32 mouse cellular contexts compared by ENCODE assay signal in genomic region chr19:38356211-38356828, GRCm38 (mm10). TPM values are rescaled to one million over a fixed set of nuclear protein-coding genes. Genes with fewer than 3 reads are reported as not detected.
DNase-seq lines count a peak whose midpoint lies in the region; ATAC-seq lines count a peak whose summit lies in the region.
"Had no signal": no experiment of that assay in that cellular context is flagged by ENCODE, and none has a peak within 500 bp of the region (broad histone marks: within the 10 kb centered on the region; RNA-seq: fewer than 3 reads in every experiment).

No protein-coding gene starts in this region.

- 86% methylated on average over 8 of the region's 8 CpGs for WGBS in intestine, embryonic 14.5 days
- 74% methylated on average over 8 of the region's 8 CpGs for WGBS in intestine, embryonic 15.5 days
- WGBS in limb, embryonic 15.5 days = 34% methylated on average over 8 of the region's 8 CpGs
- 70% methylated on average over 8 of the region's 8 CpGs for WGBS in kidney, embryonic 16.5 days

- DNase-seq in intestine, embryonic 14.5 days (ENCODE audit: low spot score) = peak; percentile 41
- DNase-seq in MN1 (ENCODE audit: low spot score) = peak; percentile 5
- peak; percentile 40 for DNase-seq in fat pad, adult 2 months (ENCODE audit: extremely low read depth, low read depth, low spot score)
- DNase-seq in lung, postnatal 25 days (ENCODE audit: low spot score) = no peak
- DNase-seq: adrenal gland, adult 2 months; adrenal gland, postnatal 36 days; cerebellum, adult 18-20 months; cerebellum, postnatal 10 days; forebrain, postnatal 0 days; gastrocnemius, postnatal 10 days; heart, adult 18-20 months; heart, postnatal 14 days; kidney, adult 8-10 months; kidney, postnatal 10 days; layer of hippocampus, adult 9-11 months; lung, postnatal 36 days; thymus, adult 18-20 months; thymus, postnatal 25 days had no signal

- H3K27me3 ChIP-seq in intestine, embryonic 14.5 days (replicated peaks; ENCODE audit: control insufficient read depth, insufficient read depth, low read length) = no peaks in the 10 kb centered on the region
- H3K27me3 ChIP-seq in intestine, embryonic 15.5 days (replicated peaks) = no peaks in the 10 kb centered on the region
- H3K27me3 ChIP-seq in limb, embryonic 15.5 days = no peaks in the 10 kb centered on the region
- no peaks in the 10 kb centered on the region; the same call in 1 of the 2 replicates for H3K27me3 ChIP-seq in kidney, embryonic 16.5 days (ENCODE audit: insufficient read depth, low read length)
- H3K27me3 ChIP-seq: hindbrain, embryonic 15.5 days; lung, embryonic 15.5 days had no signal

- no peaks in the 10 kb centered on the region for H3K4me1 ChIP-seq in intestine, embryonic 14.5 days (replicated peaks; ENCODE audit: control insufficient read depth, insufficient read depth, low read length)
- 0 out of 2 replicates have a peak, but pooled peaks cover 3% of the 10 kb centered on the region for H3K4me1 ChIP-seq in intestine, embryonic 15.5 days (replicated peaks)
- peaks cover 17% of the 10 kb centered on the region for H3K4me1 ChIP-seq in limb, embryonic 15.5 days
- no peaks in the 10 kb centered on the region for H3K4me1 ChIP-seq in kidney, embryonic 16.5 days (ENCODE audit: insufficient read depth, low read length)
- H3K4me1 ChIP-seq: forebrain, embryonic 12.5 days; hindbrain, embryonic 10.5 days; lung, embryonic 15.5 days had no signal

- no peak overlapping the region for H3K27ac ChIP-seq in intestine, embryonic 14.5 days (ENCODE audit: low read depth)
- no peak overlapping the region for H3K27ac ChIP-seq in intestine, embryonic 15.5 days
- peak overlapping the region; percentile 52; the same call in 1 of the 2 replicates for H3K27ac ChIP-seq in limb, embryonic 15.5 days
- no peak overlapping the region for H3K27ac ChIP-seq in kidney, embryonic 16.5 days (ENCODE audit: low read length)
- H3K27ac ChIP-seq: forebrain, embryonic 12.5 days; hindbrain, embryonic 10.5 days; hindbrain, embryonic 15.5 days; lung, embryonic 15.5 days; stomach, postnatal 0 days had no signal

- H3K4me3 ChIP-seq in intestine, embryonic 14.5 days (ENCODE audit: low read depth, low read length) = no peak overlapping the region
- no peak overlapping the region for H3K4me3 ChIP-seq in intestine, embryonic 15.5 days (replicated peaks)
- no peak overlapping the region for H3K4me3 ChIP-seq in limb, embryonic 15.5 days
- H3K4me3 ChIP-seq in kidney, embryonic 16.5 days (ENCODE audit: low read length) = no peak overlapping the region
- H3K4me3 ChIP-seq: forebrain, embryonic 12.5 days; hindbrain, embryonic 10.5 days; hindbrain, embryonic 15.5 days; lung, embryonic 15.5 days had no signal

- H3K36me3 ChIP-seq in intestine, embryonic 14.5 days (ENCODE audit: control insufficient read depth, insufficient read depth, low read length) = no peaks in the 10 kb centered on the region
- no peaks in the 10 kb centered on the region for H3K36me3 ChIP-seq in intestine, embryonic 15.5 days
- H3K36me3 ChIP-seq in limb, embryonic 15.5 days = no peaks in the 10 kb centered on the region
- H3K36me3 ChIP-seq in kidney, embryonic 16.5 days (ENCODE audit: insufficient read depth, low read length) = no peaks in the 10 kb centered on the region
- H3K36me3 ChIP-seq: forebrain, embryonic 12.5 days; hindbrain, embryonic 10.5 days; hindbrain, embryonic 15.5 days; lung, embryonic 15.5 days had no signal

- ATAC-seq in intestine, embryonic 14.5 days (replicated peaks; ENCODE audit: low FRiP score, low TSS enrichment, low read depth) = no peak
- ATAC-seq in intestine, embryonic 15.5 days = no peak
- 0 out of 2 replicates have a peak, but pooled peaks have one; percentile 62 for ATAC-seq in limb, embryonic 15.5 days (ENCODE audit: insufficient number of reproducible peaks, low FRiP score, low TSS enrichment, low read depth)
- no peak for ATAC-seq in kidney, embryonic 16.5 days (ENCODE audit: low FRiP score, low TSS enrichment)
- ATAC-seq: activated CD4-positive, CD25-positive, alpha-beta regulatory T cell, adult 4 months; CD4-positive, CD25-positive, alpha-beta regulatory T cell, adult 4 months; forebrain, postnatal 0 days; inflammation-experienced regulatory T-cells, adult 6 months; midbrain, embryonic 16.5 days had no signal

- no peak overlapping the region for H3K9ac ChIP-seq in intestine, embryonic 14.5 days (ENCODE audit: low read length)
- no peak overlapping the region for H3K9ac ChIP-seq in intestine, embryonic 15.5 days
- no peak overlapping the region for H3K9ac ChIP-seq in limb, embryonic 15.5 days
- H3K9ac ChIP-seq in kidney, embryonic 16.5 days (replicated peaks; ENCODE audit: low read length) = no peak overlapping the region
- H3K9ac ChIP-seq: forebrain, embryonic 12.5 days; forebrain, postnatal 0 days; hindbrain, embryonic 15.5 days; lung, embryonic 15.5 days had no signal

- H3K4me2 ChIP-seq in intestine, embryonic 14.5 days (ENCODE audit: low read length) = no peak overlapping the region
- no peak overlapping the region for H3K4me2 ChIP-seq in intestine, embryonic 15.5 days (replicated peaks)
- no peak overlapping the region for H3K4me2 ChIP-seq in limb, embryonic 15.5 days
- H3K4me2 ChIP-seq in kidney, embryonic 16.5 days (replicated peaks; ENCODE audit: low read depth, low read length) = no peak overlapping the region
- H3K4me2 ChIP-seq: forebrain, embryonic 12.5 days; hindbrain, embryonic 15.5 days; liver, embryonic 11.5 days; lung, embryonic 15.5 days; midbrain, embryonic 11.5 days had no signal

- no peaks in the 10 kb centered on the region for H3K9me3 ChIP-seq in intestine, embryonic 14.5 days (ENCODE audit: control insufficient read depth, low read length)
- no peaks in the 10 kb centered on the region for H3K9me3 ChIP-seq in intestine, embryonic 15.5 days
- no peaks in the 10 kb centered on the region for H3K9me3 ChIP-seq in limb, embryonic 15.5 days
- no peaks in the 10 kb centered on the region for H3K9me3 ChIP-seq in kidney, embryonic 16.5 days (ENCODE audit: low read length)
- H3K9me3 ChIP-seq: forebrain, embryonic 12.5 days; hindbrain, embryonic 10.5 days; hindbrain, embryonic 15.5 days; lung, embryonic 15.5 days had no signal

RNA-seq across cellular contexts. Expression of gene Slc35g1, which starts 39.5 kb away (rescaled TPM):
- 7.8 and 7.9 TPM in 2 replicates for polyA plus RNA-seq in intestine, embryonic 14.5 days (2014; fragmentation: Nextera tagmentation; extraction: Ambion mirVana)
- 8.1 and 8.5 TPM in 2 replicates for polyA plus RNA-seq in intestine, embryonic 15.5 days (2015; fragmentation: Nextera tagmentation; extraction: Ambion mirVana)
- 2.3 and 3.0 TPM in 2 replicates for polyA plus RNA-seq in limb, embryonic 15.5 days (2015; fragmentation: Nextera tagmentation; extraction: Ambion mirVana)
- 7.8 and 7.9 TPM in 2 replicates for polyA plus RNA-seq in kidney, embryonic 16.5 days (2015; fragmentation: Nextera tagmentation; extraction: Ambion mirVana)
